Mouse (Mus musculus) spleen, postnatal 4 days (tissue): Measurements from ENCODE around the gene Gna14.

Experiments used
- DNase-seq, 2 experiments: peaks; one replicate each; pipeline ENCODE4 v3.0.0; 2022; ENCODE audit warnings: low spot score in 2 of 2

Gna14 gene

GRCm38 (mm10) chr19:16511081-16511420, 75.5 kb downstream of the Gna14 start:
- DNase-seq: peak in 1 of 2 experiments; percentile 36

- DNase-seq: no peak
These were observed 78.6 kb downstream of the Gna14 start for GRCm38 (mm10) chr19:16514201-16514600.

GRCm38 (mm10) chr19:16518569-16518968, 83.0 kb downstream of the Gna14 start:
- no peak for DNase-seq

GRCm38 (mm10) chr19:16520608-16521007, 85.0 kb downstream of the Gna14 start:
- no peak for DNase-seq

- no peak for DNase-seq
These were observed 90.8 kb downstream of the Gna14 start for GRCm38 (mm10) chr19:16526302-16526880.

- no peak for DNase-seq
These were observed 91.5 kb downstream of the Gna14 start for GRCm38 (mm10) chr19:16527031-16527430.

- DNase-seq: no peak
These were observed 92.8 kb downstream of the Gna14 start for GRCm38 (mm10) chr19:16528225-16528828.

GRCm38 (mm10) chr19:16529293-16529920, 93.8 kb downstream of the Gna14 start:
- DNase-seq: peak in 1 of 2 experiments; percentile 30

- no peak for DNase-seq
These were observed 94.4 kb downstream of the Gna14 start for GRCm38 (mm10) chr19:16529999-16530398.

GRCm38 (mm10) chr19:16534311-16534710, 98.7 kb downstream of the Gna14 start:
- DNase-seq: no peak

GRCm38 (mm10) chr19:16538416-16538815, 102.9 kb downstream of the Gna14 start:
- no peak for DNase-seq

GRCm38 (mm10) chr19:16543688-16544087, 108.1 kb downstream of the Gna14 start:
- DNase-seq: no peak

GRCm38 (mm10) chr19:16556988-16557387, 121.4 kb downstream of the Gna14 start:
- DNase-seq: no peak

GRCm38 (mm10) chr19:16557971-16558370, 122.4 kb downstream of the Gna14 start:
- no peak for DNase-seq

GRCm38 (mm10) chr19:16558570-16558969, 123.0 kb downstream of the Gna14 start:
- DNase-seq: no peak

- DNase-seq: no peak
These were observed 123.8 kb downstream of the Gna14 start for GRCm38 (mm10) chr19:16559243-16559896.

- DNase-seq: no peak
These were observed 127.1 kb downstream of the Gna14 start for GRCm38 (mm10) chr19:16562676-16563075.

- DNase-seq: no peak
These were observed 141.2 kb downstream of the Gna14 start for GRCm38 (mm10) chr19:16576790-16577189.

- no peak for DNase-seq
These were observed 144.2 kb downstream of the Gna14 start for GRCm38 (mm10) chr19:16579656-16580260.

GRCm38 (mm10) chr19:16580501-16580900, 144.9 kb downstream of the Gna14 start:
- DNase-seq: no peak

GRCm38 (mm10) chr19:16584546-16584945, 149.0 kb downstream of the Gna14 start:
- no peak for DNase-seq

- DNase-seq: no peak
These were observed 149.8 kb downstream of the Gna14 start for GRCm38 (mm10) chr19:16585379-16585778.
